Mouse (Mus musculus) layer of hippocampus, postnatal 10 days (tissue): Measurements from ENCODE around the gene Odaph. TPM values are rescaled to one million over a fixed set of nuclear protein-coding genes. Genes with fewer than 3 reads are reported as not detected.

Experiments
- DNase-seq, 2 experiments: peaks; one replicate each; pipeline ENCODE4 v3.0.0; 2021; ENCODE audit warnings: low spot score in 2 of 2
- total RNA-seq, 2 experiments: library from RNA; stranded (reverse); gene quantifications; 2 replicates each; pipeline ENCODE4 v1.2.3; 2021

Gene Odaph
- total RNA-seq, 2 experiments from 2014 or later, result 0.22 TPM; not detected in 1

- no peak for DNase-seq
Observed at GRCm38 (mm10) chr5:91987799-91988198, 524 bp downstream of the Odaph start.

GRCm38 (mm10) chr5:91989261-91989660 is 2.0 kb downstream of the Odaph start:
- DNase-seq, result no peak

GRCm38 (mm10) chr5:91991191-91991937 is 4.1 kb downstream of the Odaph start:
- no peak for DNase-seq

- no peak for DNase-seq
Observed at GRCm38 (mm10) chr5:91993061-91993460, 5.8 kb downstream of the Odaph start.

- DNase-seq, result peak; percentile 22 to 34
Observed at GRCm38 (mm10) chr5:91994546-91994945, 7.3 kb downstream of the Odaph start.

DNA sequence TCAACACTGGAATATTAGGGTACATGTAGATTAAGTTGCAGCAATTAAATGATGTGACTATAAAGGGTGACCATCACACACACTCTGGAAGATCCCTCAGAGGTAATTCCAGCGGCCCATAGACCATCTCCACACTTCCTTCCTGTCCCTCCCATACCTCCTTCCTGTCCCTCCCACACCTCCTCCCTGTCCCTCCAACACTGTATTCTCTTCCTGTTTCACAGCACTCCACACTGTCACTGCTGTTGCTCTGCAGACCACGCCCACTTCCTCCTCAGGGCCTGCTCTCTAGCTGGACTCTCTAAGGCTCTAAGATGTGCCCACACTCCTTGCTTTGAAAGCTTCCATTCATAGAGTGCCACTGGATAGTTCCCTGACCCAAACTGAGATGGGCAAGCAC is 13.5 kb downstream of the Odaph start:
- DNase-seq, result no peak

GRCm38 (mm10) chr5:92003011-92003410 is 15.7 kb downstream of the Odaph start:
- peak; percentile 20 to 21 for DNase-seq

GRCm38 (mm10) chr5:92009827-92010226 is 22.6 kb downstream of the Odaph start:
- no peak for DNase-seq

DNA sequence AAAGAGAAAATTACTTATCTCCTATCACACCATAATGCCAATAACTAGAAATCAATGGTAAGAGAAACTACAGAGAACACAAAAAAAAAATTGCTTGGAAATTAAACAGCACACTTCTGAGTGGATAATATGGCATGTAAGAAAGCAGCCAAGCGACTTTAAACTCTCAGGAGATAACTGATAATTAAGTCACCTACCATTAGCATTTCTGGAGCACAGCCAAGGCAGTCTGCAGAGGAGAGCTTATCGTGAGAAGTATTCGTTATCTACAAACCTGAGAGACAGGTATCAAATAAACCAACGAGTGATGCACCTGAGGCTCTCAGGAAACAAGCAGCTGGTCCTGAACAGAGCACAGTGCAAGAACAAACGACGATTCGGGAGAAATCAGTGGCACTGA is 24.5 kb downstream of the Odaph start:
- no peak for DNase-seq

DNA sequence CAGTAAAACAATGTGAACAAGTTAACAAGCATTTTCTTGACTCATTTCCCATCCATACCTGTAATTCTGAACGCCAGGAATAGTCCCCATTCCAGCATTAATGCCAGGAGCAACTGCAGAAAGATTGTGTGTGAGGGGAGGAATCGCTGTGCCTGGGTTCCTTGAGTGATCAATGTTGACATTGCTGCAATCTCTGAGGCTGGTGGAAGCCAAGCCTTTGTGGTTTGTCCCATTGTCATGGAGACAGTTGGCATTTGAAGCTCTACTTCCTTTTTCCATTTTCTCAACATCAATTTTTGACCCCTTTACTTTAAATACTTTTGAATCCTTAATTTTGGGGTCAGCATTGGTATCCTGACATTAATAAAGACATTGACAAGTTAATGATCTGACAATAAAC is 32.7 kb downstream of the Odaph start:
- DNase-seq, result no peak

DNA sequence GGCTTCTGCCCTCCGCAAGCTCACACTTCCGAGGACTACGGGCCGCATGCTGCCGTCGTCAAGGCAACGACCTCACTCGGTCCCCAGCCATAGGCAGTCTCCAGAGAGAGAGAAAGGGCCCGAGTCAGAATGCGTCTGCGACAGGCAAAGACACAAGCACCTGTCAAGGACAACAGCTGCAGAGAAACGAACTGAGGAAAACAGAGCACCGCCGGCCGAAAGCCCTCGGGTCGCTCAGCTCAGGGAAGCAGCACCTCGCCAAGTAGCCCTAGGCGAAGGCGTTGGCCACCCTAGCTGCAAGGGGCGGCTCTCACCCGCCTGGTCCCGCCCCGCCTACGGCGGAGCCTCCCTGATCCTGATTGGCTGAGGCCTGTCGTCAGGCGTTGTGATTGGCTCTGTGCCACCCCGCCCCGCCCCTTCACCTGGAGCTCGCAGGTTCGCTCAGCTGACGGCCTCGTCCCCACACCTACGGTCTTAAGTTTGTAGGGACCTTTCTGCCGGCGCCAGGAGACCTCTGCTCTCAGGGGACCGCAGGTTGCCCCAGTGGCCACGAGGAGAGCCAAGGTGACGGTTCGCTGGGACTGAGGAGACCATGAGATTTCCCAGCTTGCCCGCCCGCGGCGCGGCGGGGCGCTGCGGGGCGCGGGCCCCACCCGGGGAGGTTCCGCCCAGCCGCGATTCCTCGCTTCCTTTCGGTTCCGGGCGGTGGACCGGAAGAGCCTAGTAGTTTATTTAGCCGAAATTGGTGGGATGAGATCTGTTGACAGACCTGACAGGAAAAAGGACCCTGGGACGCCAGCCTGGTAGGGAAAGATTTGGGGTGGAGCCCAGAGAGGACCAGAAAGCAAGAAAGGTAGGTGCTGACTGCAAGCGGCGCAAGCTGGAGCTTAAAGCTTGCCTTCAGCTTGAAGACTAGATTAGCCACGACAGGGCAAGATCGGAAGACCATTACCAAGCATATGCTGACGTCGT is 55.4 kb downstream of the Odaph start:
- DNase-seq, result peak; percentile 93 to 95

GRCm38 (mm10) chr5:92043783-92044182 is 56.5 kb downstream of the Odaph start, which contains the start of gene Cdkl2:
TSS of gene Cdkl2 (minus strand) at chr5:92043883.
- no peak for DNase-seq

Other genes with a start within 250 kb of the Odaph start
- 10 to 100 TPM; 48.0 to 53.2 TPM for gene Rchy1, start 24.4 kb upstream of the Odaph start, total RNA-seq
- 10 to 100 TPM; 84.3 to 87.2 TPM for gene Cdkl2, start 56.4 kb downstream of the Odaph start, total RNA-seq
- gene G3bp2, start 96.2 kb downstream of the Odaph start, total RNA-seq, result 100 to 1,000 TPM; 178 to 181 TPM
- gene Uso1, start 150.5 kb downstream of the Odaph start, total RNA-seq, result 10 to 100 TPM; 67.4 to 68.2 TPM
- gene U90926, start 227.9 kb downstream of the Odaph start, total RNA-seq, result not detected